Mouse (Mus musculus): ENCODE results near the gene Kif5a. TPM values are rescaled to one million over a fixed set of nuclear protein-coding genes. Genes with fewer than 3 reads are reported as not detected.

Gene Kif5a
- total and polyA plus RNA-seq, 2 experiments from 2014 or later, result 84.0 to 223 TPM

DNA sequence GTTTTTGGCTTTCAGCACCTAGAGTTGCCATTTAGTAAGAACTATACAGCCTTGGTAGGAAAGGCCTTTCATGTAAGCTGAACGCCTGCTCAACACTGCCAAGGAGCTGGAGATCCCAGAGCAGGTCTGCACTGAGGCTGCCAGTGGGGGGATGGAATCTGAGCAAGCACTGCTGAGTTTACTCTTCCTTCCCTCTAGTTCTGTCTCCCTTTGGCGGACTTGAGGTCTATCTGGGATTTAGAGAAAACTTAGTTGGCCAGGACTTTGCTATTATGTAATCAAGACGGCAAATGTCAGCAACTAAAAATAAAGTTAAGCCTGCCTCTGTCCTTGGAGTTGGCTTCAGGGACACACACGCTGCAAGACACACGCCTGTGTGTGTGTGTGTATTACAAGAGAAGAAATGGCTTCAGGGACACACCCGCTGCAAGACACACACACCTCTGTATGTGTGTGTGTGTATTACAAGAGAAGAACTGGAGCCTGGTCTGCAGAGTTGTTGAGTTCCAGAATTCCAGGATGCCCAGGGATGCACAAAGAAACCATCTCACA, 29.9 kb upstream of the Kif5a start:
- no peaks in the 10 kb centered on the region for H3K9me3 ChIP-seq (ENCODE audit: low read length)
- no peak overlapping the region for H3K9ac ChIP-seq
- ATAC-seq (no peak), DNase-seq (no peak)
- H3K4me2 ChIP-seq (ENCODE audit: low read depth), result no peak overlapping the region
- WGBS, result 89% methylated on average over 6 of the region's 6 CpGs
- H3K36me3 ChIP-seq (ENCODE audit: insufficient read depth), result peaks cover 42% of the 10 kb centered on the region
- peaks cover 7% of the 10 kb centered on the region for H3K4me1 ChIP-seq (ENCODE audit: insufficient read depth)
- H3K27me3 ChIP-seq (ENCODE audit: insufficient read depth, low read length), result no peaks in the 10 kb centered on the region
- H3K4me3 ChIP-seq (ENCODE audit: low read depth, low read length), result no peak overlapping the region
- no peak overlapping the region for H3K27ac ChIP-seq (ENCODE audit: low read depth, low read length)
- no peak for TF ChIP-seq CTCF (IDR thresholded peaks at IDR 0.05; ENCODE audit: low read depth)

DNA sequence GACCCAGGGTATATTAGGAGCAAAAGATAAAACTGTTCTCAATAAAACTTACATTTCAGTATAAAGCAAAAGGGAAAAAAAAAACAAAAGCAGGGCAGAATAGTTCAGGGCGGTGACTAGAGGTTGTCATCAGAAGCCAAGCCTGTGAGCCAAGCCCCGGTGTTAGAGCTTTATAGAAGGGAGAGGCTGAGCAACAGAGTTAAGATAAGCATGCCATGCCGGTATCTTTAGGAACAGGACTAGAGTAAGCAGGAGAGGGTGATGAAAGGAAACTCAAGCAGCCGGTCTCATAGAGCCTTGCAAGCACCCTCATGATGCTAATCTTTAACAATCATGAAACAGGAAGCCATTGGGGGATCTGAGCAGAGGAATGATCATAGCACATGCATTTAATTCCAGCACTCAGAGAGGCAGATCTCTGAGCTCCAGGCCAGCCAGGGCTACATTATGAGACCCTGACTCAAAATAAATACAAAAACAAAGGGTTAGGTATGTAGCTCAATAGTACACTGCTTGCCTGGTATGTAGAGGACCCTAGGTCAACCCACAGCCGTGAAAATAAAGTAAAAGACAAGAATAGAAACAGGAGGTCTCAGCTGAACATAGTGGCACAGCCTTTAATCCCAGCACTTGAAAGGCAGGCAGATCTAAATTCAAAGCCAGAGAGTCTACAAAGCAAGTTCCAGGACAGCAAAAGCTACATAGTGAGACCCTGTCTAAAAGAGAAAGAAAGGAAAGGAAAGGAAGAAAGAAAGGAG, 28.9 kb upstream of the Kif5a start:
- ATAC-seq (no peak), DNase-seq (no peak)
- H3K9me3 ChIP-seq (ENCODE audit: low read length), result no peaks in the 10 kb centered on the region
- H3K4me3 ChIP-seq (ENCODE audit: low read depth, low read length), result peak overlapping the region; percentile 67
- H3K36me3 ChIP-seq (ENCODE audit: insufficient read depth), result peaks cover 34% of the 10 kb centered on the region
- H3K27me3 ChIP-seq (ENCODE audit: insufficient read depth, low read length), result no peaks in the 10 kb centered on the region
- H3K27ac ChIP-seq (ENCODE audit: low read depth, low read length), result peak overlapping the region; percentile 94; the same call in 1 of the 2 replicates
- H3K4me1 ChIP-seq (ENCODE audit: insufficient read depth), result peaks cover 15% of the 10 kb centered on the region
- H3K9ac ChIP-seq, result peak overlapping the region; percentile 65
- TF ChIP-seq CTCF (IDR thresholded peaks at IDR 0.05; ENCODE audit: low read depth), result no peak
- peak overlapping the region; percentile 79 for H3K4me2 ChIP-seq (ENCODE audit: low read depth)
- WGBS, result 42% methylated on average over 5 of the region's 5 CpGs

DNA sequence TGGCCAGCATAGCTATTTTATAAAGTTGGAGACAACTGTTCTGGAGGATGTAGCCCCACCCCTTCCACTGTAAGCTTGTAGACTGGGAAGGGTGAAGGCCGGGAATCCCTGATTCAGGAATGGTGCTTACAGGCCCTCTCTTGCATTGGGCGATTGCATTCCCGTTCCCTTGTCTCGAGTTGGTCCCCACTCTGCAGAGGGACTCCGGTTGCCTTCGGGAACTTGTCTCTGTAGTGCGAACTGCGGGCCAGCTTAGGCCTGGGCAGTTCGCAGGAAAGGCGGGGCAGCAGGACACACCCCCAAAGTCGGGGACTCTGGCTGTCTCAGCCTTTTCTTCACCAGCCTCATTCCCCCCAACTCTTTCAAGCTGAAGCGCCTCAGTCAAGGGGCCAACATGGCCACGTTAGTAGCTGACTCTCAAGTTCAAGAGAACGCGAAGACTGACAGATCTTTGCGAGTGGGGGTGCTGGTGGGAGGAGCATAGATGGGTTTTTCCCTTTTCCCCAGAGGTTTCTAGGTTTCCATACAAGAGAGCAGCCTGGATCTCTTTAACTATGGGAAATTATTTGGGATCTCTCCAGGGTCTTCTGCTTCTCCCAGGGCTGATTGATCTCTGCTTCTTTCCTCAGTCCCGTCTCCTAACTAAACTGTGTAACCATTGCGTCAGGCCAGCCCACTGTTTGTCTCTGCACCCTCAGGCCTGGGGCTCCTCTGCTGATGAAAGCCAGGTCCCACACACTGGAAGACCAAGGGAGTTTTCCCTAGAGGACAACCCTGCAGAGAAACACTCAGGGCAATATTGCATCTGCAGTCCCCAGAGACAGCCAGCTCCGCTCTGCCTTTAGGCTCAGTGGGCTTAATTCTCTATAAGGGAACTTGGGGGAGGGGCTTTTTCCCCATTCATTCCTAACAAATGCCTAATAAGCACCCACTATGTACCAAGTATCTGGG, 28.1 kb upstream of the Kif5a start:
- DNase-seq, result no peak
- 4% methylated on average over 19 of the region's 19 CpGs for WGBS

DNA sequence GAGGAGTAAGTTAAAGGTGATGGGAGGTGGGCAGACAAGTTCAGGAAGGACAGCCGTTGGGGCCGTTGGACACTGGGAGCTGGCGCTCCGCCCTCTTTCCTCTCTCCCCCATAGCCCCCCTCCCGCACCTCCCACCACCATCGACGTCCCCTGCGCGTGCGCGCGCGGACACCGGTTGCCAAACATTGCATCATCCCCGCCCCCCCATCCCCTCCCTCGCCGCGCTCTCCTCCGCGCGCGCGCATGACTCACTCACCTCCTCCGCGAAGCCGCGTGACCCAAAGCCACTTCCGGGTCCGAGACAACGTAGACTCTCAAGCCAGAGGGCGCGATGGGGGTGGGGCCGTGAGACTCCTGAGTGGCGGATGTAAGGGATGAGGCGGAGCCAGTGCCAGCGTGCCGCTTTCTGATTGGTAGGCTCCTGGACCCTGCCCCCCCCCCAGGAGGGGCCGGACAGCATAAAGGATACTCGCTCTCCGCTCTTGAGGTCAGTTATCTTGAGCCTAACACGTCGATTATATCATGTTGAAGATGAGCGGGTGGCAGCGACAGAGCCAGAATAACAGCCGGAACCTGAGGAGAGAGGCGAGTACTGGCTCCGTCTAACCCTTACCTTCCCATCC, 27.3 kb upstream of the Kif5a start:
- no peak; the same call in 1 of the 2 replicates for TF ChIP-seq CTCF (IDR thresholded peaks at IDR 0.05; ENCODE audit: low read depth)
- Histone ChIP-seq H3K9me3 (ENCODE audit: low read length) (no peaks in the 10 kb centered on the region), H3K4me1 (ENCODE audit: insufficient read depth) (peaks cover 20% of the 10 kb centered on the region), H3K4me2 (ENCODE audit: low read depth) (peak overlapping the region; percentile 79), H3K9ac (peak overlapping the region; percentile 65), H3K4me3 (ENCODE audit: low read depth, low read length) (peak overlapping the region; percentile 67), H3K36me3 (ENCODE audit: insufficient read depth) (peaks cover 29% of the 10 kb centered on the region), H3K27me3 (ENCODE audit: insufficient read depth, low read length) (no peaks in the 10 kb centered on the region), H3K27ac (ENCODE audit: low read depth, low read length) (peak overlapping the region; percentile 94)
- ATAC-seq (peak; percentile 89), DNase-seq (peak; percentile 98)
- 2% methylated on average over 38 of the region's 47 CpGs for WGBS

More for the DNA sequence above, 28.1 kb upstream of the Kif5a start:
- Histone ChIP-seq H3K27me3 (ENCODE audit: insufficient read depth, low read length) (no peaks in the 10 kb centered on the region), H3K36me3 (ENCODE audit: insufficient read depth) (peaks cover 29% of the 10 kb centered on the region), H3K9ac (peak overlapping the region; percentile 65), H3K4me3 (ENCODE audit: low read depth, low read length) (peak overlapping the region; percentile 67), H3K9me3 (ENCODE audit: low read length) (no peaks in the 10 kb centered on the region), H3K27ac (ENCODE audit: low read depth, low read length) (peak overlapping the region; percentile 94), H3K4me1 (ENCODE audit: insufficient read depth) (peaks cover 20% of the 10 kb centered on the region), H3K4me2 (ENCODE audit: low read depth) (peak overlapping the region; percentile 79)
- ATAC-seq, result peak; percentile 32
- TF ChIP-seq CTCF (IDR thresholded peaks at IDR 0.05; ENCODE audit: low read depth), result no peak

DNA sequence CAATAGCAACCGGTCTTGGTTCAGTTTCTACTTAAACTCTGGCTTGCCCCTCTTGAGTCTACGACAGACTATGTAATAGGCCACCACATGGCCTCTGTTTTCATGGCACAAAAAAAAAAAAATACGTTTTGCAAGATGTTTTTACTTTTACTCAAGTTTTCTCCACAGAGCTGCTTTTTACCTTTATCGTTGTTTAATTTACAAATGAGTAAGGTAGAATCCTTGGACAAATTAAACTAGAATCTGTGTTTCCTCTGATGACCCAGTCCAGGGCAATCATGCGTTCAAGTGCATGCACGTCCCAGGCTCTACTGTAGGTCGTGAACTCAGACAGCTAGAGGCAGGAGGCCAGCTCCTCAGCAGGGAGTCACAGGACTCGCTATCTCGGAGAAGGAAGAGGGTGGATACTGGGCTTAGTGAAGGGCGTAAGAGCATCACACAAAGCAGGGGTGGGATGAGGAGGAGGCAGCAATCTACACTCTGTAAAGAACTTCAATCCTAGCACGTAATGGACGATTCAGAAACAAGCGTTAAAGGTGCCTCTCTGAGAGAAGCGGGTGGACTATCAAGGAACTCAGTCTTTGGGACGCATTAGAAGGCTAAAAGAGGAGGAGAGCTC, 26.5 kb upstream of the Kif5a start:
- DNase-seq (peak; percentile 65), ATAC-seq (peak; percentile 50; the same call in 1 of the 2 replicates)
- peaks cover 20% of the 10 kb centered on the region for H3K4me1 ChIP-seq (ENCODE audit: insufficient read depth)
- no peak for TF ChIP-seq CTCF (IDR thresholded peaks at IDR 0.05; ENCODE audit: low read depth)
- peak overlapping the region; percentile 67 for H3K4me3 ChIP-seq (ENCODE audit: low read depth, low read length)
- H3K27ac ChIP-seq (ENCODE audit: low read depth, low read length), result peak overlapping the region; percentile 94
- peaks cover 29% of the 10 kb centered on the region for H3K36me3 ChIP-seq (ENCODE audit: insufficient read depth)
- peak overlapping the region; percentile 79 for H3K4me2 ChIP-seq (ENCODE audit: low read depth)
- WGBS, result under 1% methylated on average over 15 of the region's 15 CpGs
- no peaks in the 10 kb centered on the region for H3K9me3 ChIP-seq (ENCODE audit: low read length)
- no peaks in the 10 kb centered on the region for H3K27me3 ChIP-seq (ENCODE audit: insufficient read depth, low read length)
- H3K9ac ChIP-seq, result peak overlapping the region; percentile 75

Measured in forebrain, postnatal 0 days (tissue).